Mouse (Mus musculus): ENCODE data around the gene Fbxw8.

DNA sequence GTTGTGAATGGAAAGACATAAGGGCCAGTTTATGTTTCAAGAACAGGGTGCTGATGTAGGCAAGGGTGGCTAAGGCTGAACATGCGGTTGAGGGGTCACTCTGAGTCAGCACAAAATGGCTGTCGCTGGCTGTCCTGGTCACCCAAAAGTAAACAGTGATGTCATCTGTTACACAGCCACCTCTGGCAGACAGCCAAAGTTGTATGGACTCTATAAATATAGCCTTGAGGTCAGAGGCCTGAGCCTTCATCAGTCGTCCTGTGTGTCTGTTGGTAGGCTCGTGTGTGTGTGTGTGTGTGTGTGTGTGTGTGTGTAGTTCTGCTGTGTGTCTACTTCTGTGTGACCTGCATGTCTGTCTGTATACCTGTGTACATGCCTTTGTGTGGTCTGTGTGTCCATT is 1.7 kb upstream of the Fbxw8 start:
- TF ChIP-seq CTCF (IDR thresholded peaks at IDR 0.05; ENCODE audit: low read depth, low read length) (no peak), GATA1 (IDR thresholded peaks at IDR 0.05; ENCODE audit: borderline replicate concordance, low read length) (no peak)

Measured in G1E (cell line).